Mouse (Mus musculus): Measurements from ENCODE around the gene Pgam1. TPM values are rescaled to one million over a fixed set of nuclear protein-coding genes. Genes with fewer than 3 reads are reported as not detected.

Pgam1 gene
- polyA plus RNA-seq, 1 experiment: 211 TPM

Other genes with a start within 250 kb of the Pgam1 start
- gene Slit1, start 168.3 kb upstream of the Pgam1 start, polyA plus RNA-seq (2012; rRNA removed): 0.30 and 0.44 TPM in 2 replicates
- gene Arhgap19, start 109.9 kb upstream of the Pgam1 start, polyA plus RNA-seq (2012; rRNA removed): 4.4 and 6.3 TPM in 2 replicates
- 7.1 and 12.3 TPM in 2 replicates for gene Frat1, start 82.0 kb upstream of the Pgam1 start, polyA plus RNA-seq (2012; rRNA removed)
- 10.4 and 21.6 TPM in 2 replicates for gene Frat2, start 63.8 kb upstream of the Pgam1 start, polyA plus RNA-seq (2012; rRNA removed)
- gene Rrp12, start 15.8 kb upstream of the Pgam1 start, polyA plus RNA-seq (2012; rRNA removed): 5.2 and 7.4 TPM in 2 replicates
- gene Exosc1, start 21.5 kb downstream of the Pgam1 start, polyA plus RNA-seq (2012; rRNA removed): 10.4 and 11.5 TPM in 2 replicates
- gene Zdhhc16, start 21.6 kb downstream of the Pgam1 start, polyA plus RNA-seq (2012; rRNA removed): 45.3 and 63.1 TPM in 2 replicates
- gene Mms19, start 69.2 kb downstream of the Pgam1 start, polyA plus RNA-seq (2012; rRNA removed): 32.7 and 50.2 TPM in 2 replicates
- 11.1 and 11.3 TPM in 2 replicates for gene Ubtd1, start 69.8 kb downstream of the Pgam1 start, polyA plus RNA-seq (2012; rRNA removed)
- not detected in 2 replicates for gene Ankrd2, start 124.1 kb downstream of the Pgam1 start, polyA plus RNA-seq (2012; rRNA removed)
- gene Hoga1, start 133.7 kb downstream of the Pgam1 start, polyA plus RNA-seq (2012; rRNA removed): 0.57 and 1.4 TPM in 2 replicates
- gene 4933411K16Rik, start 140.3 kb downstream of the Pgam1 start, polyA plus RNA-seq (2012; rRNA removed): 0.09 and 0.23 TPM in 2 replicates
- 2.4 and 2.5 TPM in 2 replicates for gene Morn4, start 174.4 kb downstream of the Pgam1 start, polyA plus RNA-seq (2012; rRNA removed)
- 32.0 and 34.2 TPM in 2 replicates for gene Pi4k2a, start 178.5 kb downstream of the Pgam1 start, polyA plus RNA-seq (2012; rRNA removed)
- gene Avpi1, start 217.1 kb downstream of the Pgam1 start, polyA plus RNA-seq (2012; rRNA removed): 6.1 and 7.8 TPM in 2 replicates
- gene Marveld1, start 235.5 kb downstream of the Pgam1 start, polyA plus RNA-seq (2012; rRNA removed): 41.8 and 46.9 TPM in 2 replicates